Mouse (Mus musculus) limb, embryonic 14.5 days (tissue): ENCODE results near the gene Rps11. TPM values are rescaled to one million over a fixed set of nuclear protein-coding genes. Genes with fewer than 3 reads are reported as not detected.

ENCODE experiments used
- ATAC-seq: fragments of 200-750 bp; cut with Nextera tagmentation; 2 replicates; pipeline ENCODE4 v1.8.0; 2017; ENCODE audit warnings: low read depth, moderate number of reproducible peaks, moderate TSS enrichment; ENCODE audit not compliant: low FRiP score
- DNase-seq: peaks from one replicate; pipeline ENCODE4 v3.0.0-alpha.2; 2015; ENCODE audit warnings: low spot score
- H3K27ac ChIP-seq: fragments of 300-500 bp; sonication (generic); replicated peaks from 2 replicates; pipeline ENCODE4 v1.5.1; 2014; ENCODE audit warnings: low read depth, mild to moderate bottlenecking, low read length, moderate library complexity, mixed read lengths
- H3K27me3 ChIP-seq: fragments of 300-500 bp; sonication (generic); 2 replicates; pipeline ENCODE4 v1.6.1; 2014; ENCODE audit warnings: low read length, mixed read lengths; ENCODE audit not compliant: control insufficient read depth, insufficient read depth
- H3K36me3 ChIP-seq: fragments of 300-500 bp; sonication (generic); 2 replicates; pipeline ENCODE4 v1.6.1; 2014; ENCODE audit warnings: mild to moderate bottlenecking, low read length, moderate library complexity, mixed read lengths; ENCODE audit not compliant: control insufficient read depth, insufficient read depth
- H3K4me1 ChIP-seq: fragments of 300-500 bp; sonication (generic); 2 replicates; pipeline ENCODE4 v1.6.1; 2014; ENCODE audit warnings: antibody characterized with exemption, low read length, mixed read lengths; ENCODE audit not compliant: control insufficient read depth, insufficient read depth
- H3K4me2 ChIP-seq: fragments of 300-500 bp; sonication (generic); replicated peaks from 2 replicates; pipeline ENCODE4 v1.6.1; 2014; ENCODE audit warnings: low read depth, mild to moderate bottlenecking, low read length, moderate library complexity; ENCODE audit not compliant: severe bottlenecking
- H3K4me3 ChIP-seq: fragments of 300-500 bp; sonication (generic); replicated peaks from 2 replicates; pipeline ENCODE4 v1.5.1; 2014; ENCODE audit warnings: low read length
- H3K9ac ChIP-seq: fragments of 300-500 bp; sonication (generic); 2 replicates; pipeline ENCODE4 v1.6.1; 2014; ENCODE audit warnings: mild to moderate bottlenecking, low read depth, low read length, moderate library complexity; ENCODE audit not compliant: severe bottlenecking
- H3K9me3 ChIP-seq: fragments of 300-500 bp; sonication (generic); 2 replicates; pipeline ENCODE4 v1.6.1; 2016; ENCODE audit warnings: low read length; ENCODE audit not compliant: control insufficient read depth
- POLR2A ChIP-seq: fragments of 200-500 bp; IDR thresholded peaks from 2 replicates; pipeline ENCODE4 v1.8.0; 2012; ENCODE audit warnings: inconsistent platforms, mild to moderate bottlenecking, moderate library complexity, borderline replicate concordance; ENCODE audit not compliant: insufficient read depth, insufficient read length; ENCODE audit errors: extremely low read depth
- WGBS: fragments of 180-500 bp; shearing (Covaris S2); extraction: QIAGEN DNeasy Blood & Tissue Kit; methylation state at CpG from one replicate; pipeline ENCODE4 v1.1.7; 2014; 5-methylcytosine and 5-hydroxymethylcytosine counted together
- polyA plus RNA-seq, 2 experiments: library from polyadenylated mRNA; depleted of rRNA in 1 of 2; stranded (reverse) in 1 of 2; unstranded in 1 of 2; fragments of >200 nt; fragmentation: Nextera tagmentation in 1 of 2; extraction: Ambion mirVana in 1 of 2; gene quantifications; 2 replicates each; pipeline versions ENCODE4 v1.2.1 to v1.2.3; 2012 to 2014

The Rps11 gene
- polyA plus RNA-seq, 2 experiments, result 814 to 1,719 TPM

DNA sequence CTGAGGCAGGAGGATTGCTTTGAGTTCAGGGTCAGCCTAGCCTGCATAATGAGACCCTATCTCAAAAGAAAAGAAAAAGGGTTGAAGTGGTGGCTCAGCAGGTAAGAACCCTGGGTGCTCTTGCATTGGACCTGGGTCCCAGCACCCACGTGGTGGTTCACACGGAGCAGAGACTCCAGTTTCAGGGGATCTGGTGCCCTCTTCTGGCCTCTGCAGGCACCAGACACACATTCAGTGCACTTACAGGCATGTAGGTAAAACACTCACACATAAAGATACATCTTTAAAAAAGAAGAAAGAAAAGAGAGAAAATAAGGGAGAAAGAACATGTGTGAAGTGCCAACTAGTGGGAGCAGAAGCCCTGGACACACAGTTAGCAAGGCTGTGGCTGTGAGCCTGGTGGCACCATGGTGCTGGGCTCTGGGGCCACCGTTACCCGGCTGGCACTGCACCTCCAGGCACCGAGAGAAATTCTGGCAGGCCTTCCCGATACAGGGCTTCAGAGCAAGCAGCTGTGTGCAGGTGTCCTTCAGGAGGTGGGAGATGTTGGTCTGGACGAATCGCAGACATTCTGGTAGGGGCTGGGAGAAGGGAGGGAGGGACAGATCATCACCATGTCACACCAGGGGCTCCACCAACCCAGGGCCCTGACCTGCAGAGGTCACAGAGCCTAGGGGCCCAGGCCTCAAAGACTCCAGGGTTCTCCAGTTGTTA lies 9.4 kb upstream of the Rps11 start:
- no peaks in the 10 kb centered on the region for H3K36me3 ChIP-seq
- DNase-seq (no peak), ATAC-seq (no peak)
- H3K9me3 ChIP-seq, result no peaks in the 10 kb centered on the region
- peaks cover 5% of the 10 kb centered on the region; the same call in 1 of the 2 replicates for H3K4me1 ChIP-seq
- 77% methylated on average over 8 of the region's 8 CpGs for WGBS
- H3K4me3 ChIP-seq, result no peak overlapping the region
- 0 out of 2 replicates have a peak, but pooled peaks cover 4% of the 10 kb centered on the region for H3K27me3 ChIP-seq
- H3K4me2 ChIP-seq, result no peak overlapping the region
- H3K27ac ChIP-seq, result no peak overlapping the region
- H3K9ac ChIP-seq, result no peak overlapping the region
- TF ChIP-seq POLR2A, result no peak

DNA sequence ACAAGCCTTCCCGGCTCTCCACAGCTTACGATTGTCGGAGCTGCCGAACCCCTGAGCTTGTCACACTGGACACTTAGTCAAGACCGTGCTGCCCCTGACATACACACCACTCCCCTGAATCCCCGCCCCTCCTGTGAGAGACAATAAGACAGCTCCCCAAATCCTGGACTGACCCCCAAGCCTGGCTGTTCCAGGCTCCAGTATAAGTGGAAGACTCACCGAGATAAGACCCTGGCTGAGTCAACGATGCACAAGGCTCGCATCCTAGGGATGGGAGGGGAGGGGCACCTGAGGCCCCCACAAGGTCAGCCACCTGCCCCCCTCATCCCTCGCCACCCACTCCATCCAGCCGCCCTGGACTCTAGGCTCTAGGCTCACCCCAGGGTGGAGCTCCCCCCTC lies 7.6 kb upstream of the Rps11 start:
- H3K9ac ChIP-seq, result no peak overlapping the region
- no peak for ATAC-seq

DNA sequence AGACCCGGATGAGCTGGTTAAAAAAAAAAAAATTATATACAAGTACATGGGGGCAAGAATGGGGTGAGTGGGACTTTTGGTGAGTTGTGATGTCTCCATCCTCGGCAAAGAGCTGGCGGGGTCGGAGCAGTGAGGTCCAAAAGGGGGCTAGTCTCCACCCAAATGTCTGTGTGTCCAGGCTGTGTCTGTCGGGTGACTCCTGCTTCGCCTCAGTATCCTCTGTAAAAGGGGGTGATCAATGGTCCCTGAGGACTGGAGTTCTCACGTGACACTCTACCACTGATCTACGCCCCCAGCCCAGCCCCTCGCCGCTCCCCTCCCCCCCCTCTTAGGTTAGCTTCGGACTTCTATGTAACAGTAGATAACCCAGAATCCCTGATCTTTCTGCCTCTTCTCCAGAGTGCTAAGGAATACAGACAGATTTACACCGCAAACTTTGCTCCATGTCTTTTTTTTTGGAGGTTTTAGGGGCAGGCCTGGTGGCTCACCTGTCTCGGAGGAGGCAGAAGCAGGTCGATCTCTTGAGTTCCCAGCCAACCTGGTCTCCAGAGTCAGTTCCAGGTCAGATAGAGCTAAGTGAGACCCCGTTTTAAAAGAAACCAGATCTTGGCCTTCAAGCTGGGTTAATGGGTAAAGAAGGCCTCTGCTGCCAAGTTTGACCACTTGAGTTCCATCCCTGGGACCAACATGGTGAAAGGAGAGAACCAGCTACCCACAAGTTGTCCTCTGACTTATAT lies 5.7 kb upstream of the Rps11 start:
- TF ChIP-seq POLR2A, result no peak
- WGBS, result 63% methylated on average over 12 of the region's 15 CpGs
- peaks cover 26% of the 10 kb centered on the region for H3K36me3 ChIP-seq
- H3K4me1 ChIP-seq, result peaks cover 23% of the 10 kb centered on the region
- peak overlapping the region; percentile 96 for H3K4me3 ChIP-seq
- no peaks in the 10 kb centered on the region for H3K9me3 ChIP-seq
- peak overlapping the region; percentile 59 for H3K9ac ChIP-seq
- DNase-seq, result no peak
- peak overlapping the region; percentile 80; the same call in 1 of the 2 replicates for H3K27ac ChIP-seq
- H3K4me2 ChIP-seq, result peak overlapping the region; percentile 57
- ATAC-seq, result no peak
- no peaks in the 10 kb centered on the region for H3K27me3 ChIP-seq

More for the DNA sequence above, 7.6 kb upstream of the Rps11 start:
- H3K9me3 ChIP-seq, result no peaks in the 10 kb centered on the region
- no peak for DNase-seq
- no peak overlapping the region for H3K27ac ChIP-seq
- peaks cover 7% of the 10 kb centered on the region for H3K36me3 ChIP-seq
- TF ChIP-seq POLR2A, result no peak
- no peak overlapping the region for H3K4me2 ChIP-seq
- no peak overlapping the region for H3K4me3 ChIP-seq
- WGBS, result 82% methylated on average over 11 of the region's 11 CpGs
- H3K27me3 ChIP-seq, result 0 out of 2 replicates have a peak, but pooled peaks cover 4% of the 10 kb centered on the region
- peaks cover 12% of the 10 kb centered on the region for H3K4me1 ChIP-seq

DNA sequence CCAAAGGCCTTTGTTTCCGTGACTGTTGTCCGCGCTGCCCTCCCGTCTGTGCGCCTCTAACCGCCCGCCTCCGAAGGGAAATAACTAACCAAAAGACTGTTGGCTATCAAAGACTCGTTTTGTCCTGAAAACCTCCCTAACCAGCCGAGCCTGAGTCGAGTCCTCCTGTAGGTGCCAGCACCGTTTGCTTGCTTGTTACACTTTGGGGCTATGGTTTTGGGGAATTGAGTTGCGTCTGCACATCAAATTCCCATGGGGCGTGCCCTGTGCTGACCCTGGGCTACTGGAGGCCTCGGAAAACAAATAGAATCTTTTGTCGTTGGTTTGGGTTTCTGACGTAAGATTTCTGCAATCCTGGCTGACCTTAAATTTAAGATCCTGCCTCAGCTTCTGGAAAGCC lies 5.1 kb upstream of the Rps11 start:
- Histone ChIP-seq H3K27ac (peak overlapping the region; percentile 80), H3K9ac (peak overlapping the region; percentile 59), H3K36me3 (peaks cover 30% of the 10 kb centered on the region), H3K4me1 (peaks cover 26% of the 10 kb centered on the region), H3K4me3 (peak overlapping the region; percentile 96), H3K9me3 (no peaks in the 10 kb centered on the region), H3K4me2 (peak overlapping the region; percentile 57), H3K27me3 (no peaks in the 10 kb centered on the region)
- DNase-seq, result no peak
- TF ChIP-seq POLR2A, result no peak
- WGBS, result 2% methylated on average over 17 of the region's 17 CpGs
- 0 out of 2 replicates have a peak, but pooled peaks have one; percentile 0 for ATAC-seq

DNA sequence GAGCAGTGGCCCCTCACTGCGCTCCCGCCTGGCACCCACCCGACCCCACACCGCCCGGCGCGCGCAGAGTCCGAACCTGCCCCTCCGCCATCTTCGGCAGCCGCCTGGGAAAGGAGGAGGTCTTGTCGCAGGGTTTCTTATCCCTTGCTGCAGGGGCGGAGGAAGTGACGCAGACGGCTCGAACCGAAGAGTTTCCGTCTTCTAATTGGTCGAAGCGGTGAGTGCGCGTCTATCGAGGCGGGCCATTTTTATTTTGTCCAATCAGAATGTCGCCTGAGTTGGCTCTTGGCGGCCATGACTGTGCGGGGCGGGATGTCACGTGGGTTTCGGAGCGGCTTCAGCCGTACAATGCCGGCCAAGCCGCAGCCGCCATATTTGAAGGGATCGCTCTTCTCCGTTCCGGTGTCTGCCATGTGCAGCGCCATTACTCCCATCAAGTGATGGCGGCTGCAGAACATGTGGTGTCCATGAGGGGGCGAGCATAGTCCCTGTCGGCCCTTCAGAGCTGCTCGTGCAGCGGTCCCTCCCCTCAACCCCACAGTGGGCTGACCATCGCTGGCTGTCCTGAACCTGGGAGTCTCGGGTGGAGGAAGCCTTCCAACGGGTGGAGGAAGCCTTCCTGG lies 4.5 kb upstream of the Rps11 start, which contains the start of gene Rpl13a:
TSS of gene Rpl13a (minus strand) at position 138 of the 623 bp plus-strand sequence.
- under 1% methylated on average over 39 of the region's 48 CpGs for WGBS
- ATAC-seq, result peak; percentile 93

More for the DNA sequence above, 4.5 kb upstream of the Rps11 start, which contains the start of gene Rpl13a:
- H3K9me3 ChIP-seq, result no peaks in the 10 kb centered on the region
- no peaks in the 10 kb centered on the region for H3K27me3 ChIP-seq
- peaks cover 30% of the 10 kb centered on the region for H3K36me3 ChIP-seq
- H3K9ac ChIP-seq, result peak within 1 kb of the TSS; percentile 99
- peaks cover 26% of the 10 kb centered on the region for H3K4me1 ChIP-seq
- H3K27ac ChIP-seq, result peak within 1 kb of the TSS; percentile 91
- peak; percentile 98 for TF ChIP-seq POLR2A
- peak; percentile 99 for DNase-seq
- peak within 1 kb of the TSS; percentile 90 for H3K4me2 ChIP-seq
- peak within 1 kb of the TSS; percentile 96 for H3K4me3 ChIP-seq
